Mouse (Mus musculus): ENCODE measurements around the gene Tmem53. TPM values are rescaled to one million over a fixed set of nuclear protein-coding genes. Genes with fewer than 3 reads are reported as not detected.

Tmem53 gene
- polyA plus RNA-seq (2014; fragmentation: Nextera tagmentation; extraction: Ambion mirVana): 9.3 and 10.6 TPM in 2 replicates

DNA sequence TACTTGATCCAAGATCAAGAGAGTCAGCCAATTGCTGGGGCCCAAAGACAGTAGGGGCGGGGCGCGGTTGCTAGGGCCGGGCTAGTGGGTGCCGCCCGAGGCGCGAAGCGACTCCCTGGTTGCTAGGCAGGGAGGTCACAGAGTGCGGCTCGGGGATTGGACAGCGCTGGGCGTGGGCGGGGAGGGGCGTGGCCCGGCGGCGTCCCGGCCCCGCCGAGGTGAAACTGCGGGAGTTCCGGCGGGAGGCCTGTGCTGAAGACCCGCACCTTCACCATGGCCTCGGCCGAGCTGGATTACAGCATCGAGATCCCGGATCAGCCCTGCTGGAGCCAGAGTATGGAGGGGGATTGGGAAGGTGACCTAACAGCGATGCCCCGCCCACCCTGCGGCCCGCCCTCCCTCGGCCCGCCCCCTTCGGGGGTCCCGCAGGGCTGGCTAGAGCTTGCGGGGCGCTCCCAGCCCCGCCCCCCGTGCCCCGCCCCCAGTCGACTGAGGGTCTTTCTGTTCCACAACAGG lies at the start of gene Tmem53, which contains the start of gene Armh1:
Gene Tmem53, plus strand, starts transcription at position 151 of the 516 bp plus-strand sequence.
Gene Armh1, minus strand, starts transcription at position 325 of the 516 bp plus-strand sequence.
- H3K9me3 ChIP-seq (replicated peaks; ENCODE audit: control insufficient read depth, low read length): no peaks in the 10 kb centered on the region
- peak within 1 kb of the TSS; percentile 66 for H3K4me2 ChIP-seq (ENCODE audit: low read depth, low read length)
- no peaks in the 10 kb centered on the region for H3K27me3 ChIP-seq (ENCODE audit: control insufficient read depth, insufficient read depth, low read length)
- H3K9ac ChIP-seq (replicated peaks; ENCODE audit: low read length): peak within 1 kb of the TSS; percentile 65
- no peaks in the 10 kb centered on the region; the same call in 1 of the 2 replicates for H3K4me1 ChIP-seq (ENCODE audit: control insufficient read depth, insufficient read depth, low read length)
- H3K4me3 ChIP-seq (ENCODE audit: low read depth, low read length): peak within 1 kb of the TSS; percentile 64
- H3K27ac ChIP-seq (replicated peaks; ENCODE audit: low read depth, low read length): peak within 1 kb of the TSS; percentile 75
- peak; percentile 97 for DNase-seq (ENCODE audit: low spot score)
- no peaks in the 10 kb centered on the region for H3K36me3 ChIP-seq (replicated peaks; ENCODE audit: control insufficient read depth, insufficient read depth, low read depth, low read length)
- under 1% methylated on average over 43 of the region's 43 CpGs for WGBS
- peak; percentile 98 for ATAC-seq (replicated peaks; ENCODE audit: insufficient number of reproducible peaks, low FRiP score, low TSS enrichment, low read depth)

DNA sequence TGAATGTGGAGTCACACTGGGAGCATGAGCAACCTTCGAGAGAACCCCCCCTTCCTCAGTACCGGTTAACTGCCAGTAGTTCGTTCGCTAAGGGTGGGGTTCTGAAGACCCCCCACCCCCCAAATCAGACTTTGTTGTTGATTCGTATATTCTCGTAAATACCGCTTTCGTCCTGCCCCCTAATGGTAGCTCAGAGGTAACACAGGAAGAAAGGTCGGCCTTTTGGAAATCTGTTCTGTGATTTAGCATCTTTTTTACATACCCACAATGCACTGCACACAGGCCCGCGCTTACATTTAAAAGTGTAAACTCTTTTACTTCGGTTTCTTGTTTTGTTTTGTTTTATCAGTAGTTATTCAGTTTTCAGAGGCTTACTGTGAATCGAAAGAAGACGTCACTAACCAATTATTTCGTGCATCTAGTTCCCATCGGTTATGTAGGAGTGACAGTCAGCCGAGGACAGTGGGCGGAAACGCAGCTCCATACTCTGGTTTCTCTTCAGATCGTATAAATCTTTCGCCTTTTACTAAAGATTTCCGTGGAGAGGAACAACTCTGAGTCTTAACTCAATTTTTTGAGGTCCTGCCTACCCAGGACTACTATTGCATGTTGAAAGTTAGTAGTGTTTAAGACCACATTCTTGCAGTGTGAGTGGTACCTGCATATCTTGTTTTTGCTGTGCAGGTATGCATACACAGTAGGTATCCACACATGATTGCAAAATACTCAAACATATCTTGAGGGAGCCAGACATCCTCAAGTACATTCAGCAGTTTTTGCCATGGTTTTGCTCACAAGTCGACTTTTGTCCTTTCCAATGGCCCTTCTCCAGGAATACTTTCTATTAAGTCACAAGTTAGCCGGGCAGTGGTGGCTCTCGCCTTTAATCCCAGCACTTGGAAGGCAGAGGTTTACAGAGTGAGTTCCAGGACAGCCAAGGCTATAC lies 49.4 kb upstream of the Tmem53 start:
- Histone ChIP-seq H3K27ac (replicated peaks; ENCODE audit: low read depth, low read length) (peak overlapping the region; percentile 52; the same call in 1 of the 2 replicates), H3K9me3 (replicated peaks; ENCODE audit: control insufficient read depth, low read length) (no peaks in the 10 kb centered on the region), H3K9ac (replicated peaks; ENCODE audit: low read length) (peak overlapping the region; percentile 32), H3K4me3 (ENCODE audit: low read depth, low read length) (peak overlapping the region; percentile 7; the same call in 1 of the 2 replicates), H3K36me3 (replicated peaks; ENCODE audit: control insufficient read depth, insufficient read depth, low read depth, low read length) (no peaks in the 10 kb centered on the region), H3K4me1 (ENCODE audit: control insufficient read depth, insufficient read depth, low read length) (no peaks in the 10 kb centered on the region), H3K27me3 (ENCODE audit: control insufficient read depth, insufficient read depth, low read length) (no peaks in the 10 kb centered on the region), H3K4me2 (ENCODE audit: low read depth, low read length) (peak overlapping the region; percentile 27; the same call in 1 of the 2 replicates)
- ATAC-seq (replicated peaks; ENCODE audit: insufficient number of reproducible peaks, low FRiP score, low TSS enrichment, low read depth) (peak; percentile 79; the same call in 1 of the 2 replicates), DNase-seq (ENCODE audit: low spot score) (peak; percentile 91)
- under 1% methylated on average over 25 of the region's 25 CpGs for WGBS

DNA sequence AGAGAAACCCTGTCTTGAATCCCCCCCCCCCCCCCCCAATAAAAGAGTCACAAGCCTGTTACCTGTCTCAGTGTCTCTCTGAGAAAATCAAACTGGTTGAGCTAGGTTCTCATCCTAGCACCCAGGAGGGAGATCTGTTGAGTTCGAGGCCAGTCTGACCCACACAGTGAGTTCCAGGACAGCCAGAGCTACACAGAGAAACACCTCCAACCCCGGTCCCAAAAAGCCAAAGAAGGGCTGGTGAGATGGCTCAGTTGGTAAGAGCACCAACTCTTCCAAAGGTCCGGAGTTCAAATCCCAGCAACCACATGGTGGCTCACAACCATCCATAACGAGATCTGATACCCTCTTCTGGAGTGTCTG lies 48.8 kb upstream of the Tmem53 start:
- DNase-seq (ENCODE audit: low spot score) (no peak), ATAC-seq (replicated peaks; ENCODE audit: insufficient number of reproducible peaks, low FRiP score, low TSS enrichment, low read depth) (no peak)
- Histone ChIP-seq H3K9ac (replicated peaks; ENCODE audit: low read length) (no peak overlapping the region), H3K27ac (replicated peaks; ENCODE audit: low read depth, low read length) (no peak overlapping the region), H3K4me2 (ENCODE audit: low read depth, low read length) (no peak overlapping the region), H3K27me3 (ENCODE audit: control insufficient read depth, insufficient read depth, low read length) (no peaks in the 10 kb centered on the region), H3K4me3 (ENCODE audit: low read depth, low read length) (no peak overlapping the region), H3K4me1 (ENCODE audit: control insufficient read depth, insufficient read depth, low read length) (no peaks in the 10 kb centered on the region), H3K9me3 (replicated peaks; ENCODE audit: control insufficient read depth, low read length) (no peaks in the 10 kb centered on the region), H3K36me3 (replicated peaks; ENCODE audit: control insufficient read depth, insufficient read depth, low read depth, low read length) (no peaks in the 10 kb centered on the region)
- WGBS: 57% methylated on average over 4 of the region's 4 CpGs

DNA sequence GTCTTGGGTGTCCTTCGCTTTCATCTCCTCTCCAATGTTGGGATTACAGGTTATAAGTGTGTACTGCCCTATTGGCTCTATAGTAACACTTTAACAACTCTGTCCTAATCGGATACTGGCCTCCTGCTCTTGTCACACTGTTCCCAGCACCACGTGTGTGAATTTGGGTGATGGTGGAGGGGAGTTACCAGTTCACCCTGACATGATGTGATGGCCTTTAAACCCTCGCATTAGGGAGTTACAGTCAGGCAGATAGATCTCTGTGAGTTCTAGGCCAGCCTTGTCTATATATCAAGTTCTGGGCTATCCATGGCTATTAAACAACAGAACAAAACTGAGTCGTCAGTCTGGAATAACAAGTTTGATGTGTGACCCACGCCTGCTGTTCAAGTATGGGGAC lies 42.2 kb upstream of the Tmem53 start:
- DNase-seq (ENCODE audit: low spot score) (no peak), ATAC-seq (replicated peaks; ENCODE audit: insufficient number of reproducible peaks, low FRiP score, low TSS enrichment, low read depth) (no peak)
- no peaks in the 10 kb centered on the region for H3K4me1 ChIP-seq (ENCODE audit: control insufficient read depth, insufficient read depth, low read length)
- 82% methylated on average over 6 of the region's 6 CpGs for WGBS
- H3K9ac ChIP-seq (replicated peaks; ENCODE audit: low read length): no peak overlapping the region
- no peak overlapping the region for H3K4me2 ChIP-seq (ENCODE audit: low read depth, low read length)
- H3K27ac ChIP-seq (replicated peaks; ENCODE audit: low read depth, low read length): no peak overlapping the region
- no peaks in the 10 kb centered on the region for H3K9me3 ChIP-seq (replicated peaks; ENCODE audit: control insufficient read depth, low read length)
- H3K4me3 ChIP-seq (ENCODE audit: low read depth, low read length): no peak overlapping the region
- H3K36me3 ChIP-seq (replicated peaks; ENCODE audit: control insufficient read depth, insufficient read depth, low read depth, low read length): no peaks in the 10 kb centered on the region
- H3K27me3 ChIP-seq (ENCODE audit: control insufficient read depth, insufficient read depth, low read length): no peaks in the 10 kb centered on the region

DNA sequence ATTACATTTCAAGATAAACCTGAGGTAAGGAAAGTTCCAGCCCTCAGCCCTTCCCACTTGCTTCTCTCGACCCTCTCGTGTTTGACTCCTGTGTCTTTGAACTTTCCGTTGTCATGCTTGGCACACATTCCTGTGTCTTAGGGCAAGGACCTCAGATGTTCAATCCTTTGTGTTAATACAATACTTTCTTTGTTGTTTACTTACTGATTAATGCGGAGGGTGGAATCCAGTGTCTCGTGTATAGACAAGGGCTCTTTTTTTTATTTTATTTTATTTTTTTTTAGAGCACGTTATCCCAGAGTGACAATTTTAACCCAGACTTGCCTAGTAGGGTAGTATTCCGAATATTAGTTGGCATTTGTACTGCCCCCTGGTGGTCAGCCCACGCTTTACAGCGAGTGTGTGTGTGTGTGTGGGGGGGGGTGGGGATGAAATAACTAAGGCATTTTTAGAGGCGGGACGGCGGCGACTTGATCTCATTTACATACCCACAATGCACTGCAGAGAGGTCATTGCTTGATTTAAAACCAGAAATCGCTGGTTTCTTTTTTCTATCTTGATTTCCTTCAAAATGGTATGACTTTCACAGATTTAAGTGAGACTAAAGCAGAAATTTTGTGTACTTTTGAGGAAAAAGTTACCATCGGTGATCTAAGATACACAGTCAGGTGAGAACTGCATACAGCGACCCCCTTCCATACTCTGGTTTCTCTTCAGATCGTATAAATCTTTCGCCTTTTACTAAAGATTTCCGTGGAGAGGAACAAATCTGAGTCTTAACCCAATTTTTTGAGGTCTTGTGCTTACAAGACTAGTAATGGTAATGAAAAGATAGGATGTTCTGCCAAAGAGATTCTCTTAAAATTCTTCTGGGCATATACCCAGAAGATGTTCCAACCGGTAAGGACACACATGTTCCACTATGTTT lies 41.3 kb upstream of the Tmem53 start:
- Histone ChIP-seq H3K27me3 (ENCODE audit: control insufficient read depth, insufficient read depth, low read length) (no peaks in the 10 kb centered on the region), H3K9ac (replicated peaks; ENCODE audit: low read length) (no peak overlapping the region), H3K4me2 (ENCODE audit: low read depth, low read length) (no peak overlapping the region), H3K36me3 (replicated peaks; ENCODE audit: control insufficient read depth, insufficient read depth, low read depth, low read length) (no peaks in the 10 kb centered on the region), H3K27ac (replicated peaks; ENCODE audit: low read depth, low read length) (no peak overlapping the region), H3K4me1 (ENCODE audit: control insufficient read depth, insufficient read depth, low read length) (no peaks in the 10 kb centered on the region), H3K4me3 (ENCODE audit: low read depth, low read length) (no peak overlapping the region), H3K9me3 (replicated peaks; ENCODE audit: control insufficient read depth, low read length) (no peaks in the 10 kb centered on the region)
- DNase-seq (ENCODE audit: low spot score) (peak; percentile 94), ATAC-seq (replicated peaks; ENCODE audit: insufficient number of reproducible peaks, low FRiP score, low TSS enrichment, low read depth) (peak; percentile 57)
- 2% methylated on average over 20 of the region's 20 CpGs for WGBS

DNA sequence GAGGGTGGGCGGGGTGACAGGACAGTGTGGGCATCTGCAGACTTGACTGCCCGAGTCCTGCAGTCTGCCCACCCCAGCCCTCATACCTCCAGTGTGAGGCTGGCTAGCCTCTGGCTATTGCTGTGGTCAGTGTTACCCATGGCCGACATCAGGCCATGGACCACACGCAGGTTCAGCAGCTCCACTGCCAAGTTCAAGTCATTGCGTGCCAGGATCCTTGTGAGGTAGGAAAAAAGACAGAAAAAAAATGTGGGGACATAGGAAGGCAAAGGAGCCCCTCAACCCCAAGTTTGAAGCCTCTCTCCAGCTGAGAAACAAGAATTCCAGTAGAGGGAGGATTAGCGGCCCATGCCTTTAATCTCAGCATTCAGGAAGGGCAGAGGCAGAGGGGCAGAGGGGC lies 37.5 kb upstream of the Tmem53 start:
- Histone ChIP-seq H3K4me3 (ENCODE audit: low read depth, low read length) (no peak overlapping the region), H3K36me3 (replicated peaks; ENCODE audit: control insufficient read depth, insufficient read depth, low read depth, low read length) (no peaks in the 10 kb centered on the region), H3K9ac (replicated peaks; ENCODE audit: low read length) (no peak overlapping the region), H3K9me3 (replicated peaks; ENCODE audit: control insufficient read depth, low read length) (no peaks in the 10 kb centered on the region), H3K4me1 (ENCODE audit: control insufficient read depth, insufficient read depth, low read length) (no peaks in the 10 kb centered on the region), H3K27me3 (ENCODE audit: control insufficient read depth, insufficient read depth, low read length) (no peaks in the 10 kb centered on the region), H3K27ac (replicated peaks; ENCODE audit: low read depth, low read length) (no peak overlapping the region), H3K4me2 (ENCODE audit: low read depth, low read length) (no peak overlapping the region)
- ATAC-seq (replicated peaks; ENCODE audit: insufficient number of reproducible peaks, low FRiP score, low TSS enrichment, low read depth) (no peak), DNase-seq (ENCODE audit: low spot score) (no peak)
- WGBS: 87% methylated on average over 6 of the region's 6 CpGs

DNA sequence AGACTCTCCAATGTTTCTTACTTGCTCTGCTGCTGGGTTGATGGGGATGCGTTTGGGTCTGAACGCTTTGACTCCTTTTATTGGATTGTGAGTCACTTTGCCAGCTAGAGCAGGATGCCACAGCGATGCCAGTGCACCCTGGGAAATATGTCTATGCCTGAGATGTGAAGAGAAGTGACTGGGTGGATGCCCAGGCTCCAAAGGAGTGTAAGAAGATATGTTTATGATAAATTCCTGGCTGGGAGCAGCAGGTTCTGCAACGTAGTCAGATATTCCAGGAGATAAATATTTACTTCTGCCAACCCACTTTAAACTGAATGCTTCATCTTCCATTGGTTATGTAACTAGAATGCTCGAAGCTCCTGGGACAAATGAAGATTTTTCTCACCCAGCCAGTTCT lies 34.7 kb upstream of the Tmem53 start:
- Histone ChIP-seq H3K36me3 (replicated peaks; ENCODE audit: control insufficient read depth, insufficient read depth, low read depth, low read length) (no peaks in the 10 kb centered on the region), H3K9ac (replicated peaks; ENCODE audit: low read length) (no peak overlapping the region), H3K4me3 (ENCODE audit: low read depth, low read length) (no peak overlapping the region), H3K27ac (replicated peaks; ENCODE audit: low read depth, low read length) (no peak overlapping the region), H3K4me1 (ENCODE audit: control insufficient read depth, insufficient read depth, low read length) (no peaks in the 10 kb centered on the region), H3K9me3 (replicated peaks; ENCODE audit: control insufficient read depth, low read length) (no peaks in the 10 kb centered on the region), H3K4me2 (ENCODE audit: low read depth, low read length) (no peak overlapping the region), H3K27me3 (ENCODE audit: control insufficient read depth, insufficient read depth, low read length) (no peaks in the 10 kb centered on the region)
- 71% methylated on average over 5 of the region's 5 CpGs for WGBS
- no peak for ATAC-seq (replicated peaks; ENCODE audit: insufficient number of reproducible peaks, low FRiP score, low TSS enrichment, low read depth)
- DNase-seq (ENCODE audit: low spot score): no peak
